Mouse (Mus musculus): ENCODE data around the gene Nhlrc1.

Nhlrc1 gene

GRCm38 (mm10) chr13:47014334-47015194 is at the start of gene Nhlrc1:
Gene Nhlrc1, minus strand, starts transcription at chr13:47014850.
- peak; percentile 75 to 82 for DNase-seq

DNA sequence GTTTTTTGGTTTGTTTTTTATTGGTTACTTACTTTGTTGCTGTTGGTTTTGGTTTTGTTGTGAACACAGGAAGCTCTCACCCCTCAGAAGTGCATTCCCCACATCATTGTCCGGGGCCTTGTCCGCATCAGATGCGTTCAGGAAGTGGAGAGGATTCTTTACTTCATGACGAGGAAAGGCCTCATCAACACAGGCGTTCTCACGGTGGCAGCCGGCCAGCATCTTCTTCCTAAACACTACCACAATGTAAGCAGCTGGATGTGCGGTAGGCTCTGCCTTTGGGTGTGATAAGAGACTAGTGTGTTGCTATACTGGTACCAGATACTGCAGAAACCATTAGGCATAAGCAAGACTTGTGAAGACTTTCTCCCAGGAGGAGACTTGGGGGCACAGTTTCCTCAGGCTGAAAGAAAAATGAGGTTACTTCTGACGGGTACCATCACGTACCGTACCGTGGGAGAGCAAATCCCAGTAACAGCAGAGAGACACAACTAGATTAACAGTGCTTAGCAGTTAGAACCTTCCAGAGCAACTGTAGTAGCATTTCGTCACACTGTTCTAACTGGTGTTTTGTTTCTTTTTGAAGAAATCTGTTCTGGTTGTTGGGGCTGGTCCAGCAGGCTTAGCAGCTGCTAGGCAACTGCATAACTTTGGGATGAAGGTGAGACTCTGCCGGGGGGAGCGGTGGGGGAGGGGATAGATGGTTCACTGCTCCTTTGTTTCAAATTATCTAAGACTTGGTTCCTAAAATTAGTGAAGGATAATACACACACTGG is 49.5 kb upstream of the Nhlrc1 start:
- no peak for DNase-seq

GRCm38 (mm10) chr13:47062756-47063155 is 48.1 kb upstream of the Nhlrc1 start:
- no peak for DNase-seq

DNA sequence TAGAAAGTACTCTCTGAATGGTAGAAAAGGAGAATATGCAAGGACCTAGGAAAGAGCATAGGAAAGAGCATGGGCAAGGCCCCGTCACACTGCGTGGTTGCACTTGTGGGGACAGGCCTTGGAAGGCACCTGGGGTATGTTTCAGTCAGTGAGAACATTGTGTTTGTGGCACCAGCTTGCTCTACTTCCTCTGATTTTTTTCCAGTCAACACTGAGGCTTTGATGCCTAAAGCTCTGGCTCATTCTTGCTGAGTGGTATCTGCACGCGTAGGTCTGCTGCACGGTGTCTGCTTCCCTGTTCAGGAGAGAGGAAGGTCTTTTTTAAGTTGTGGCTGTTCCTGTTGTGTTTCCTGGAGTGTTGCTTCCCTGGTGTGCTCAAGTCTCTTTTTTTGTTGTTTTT is 42.1 kb upstream of the Nhlrc1 start:
- no peak for DNase-seq

- no peak for DNase-seq
These were observed 41.5 kb upstream of the Nhlrc1 start for GRCm38 (mm10) chr13:47056126-47056525.

DNA sequence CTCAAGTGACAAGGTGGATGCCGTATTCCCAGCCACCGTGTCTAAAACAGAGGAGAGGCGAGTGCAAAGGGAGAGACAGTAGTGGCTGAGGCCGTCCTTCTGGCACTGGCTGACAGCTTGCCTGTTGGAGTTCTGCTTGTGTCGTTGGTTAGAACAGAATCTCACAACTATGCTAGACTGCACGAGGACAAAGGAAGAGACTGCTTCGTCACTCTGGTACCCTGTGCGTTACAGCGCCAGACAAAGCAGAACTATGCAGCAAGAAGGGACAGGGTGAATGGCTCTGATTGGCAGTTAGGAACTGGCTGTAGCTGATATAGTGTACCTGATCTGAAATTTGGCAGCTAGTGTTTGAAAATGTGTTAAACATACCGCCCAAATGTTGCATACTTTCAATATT is 39.3 kb upstream of the Nhlrc1 start:
- DNase-seq = no peak

DNA sequence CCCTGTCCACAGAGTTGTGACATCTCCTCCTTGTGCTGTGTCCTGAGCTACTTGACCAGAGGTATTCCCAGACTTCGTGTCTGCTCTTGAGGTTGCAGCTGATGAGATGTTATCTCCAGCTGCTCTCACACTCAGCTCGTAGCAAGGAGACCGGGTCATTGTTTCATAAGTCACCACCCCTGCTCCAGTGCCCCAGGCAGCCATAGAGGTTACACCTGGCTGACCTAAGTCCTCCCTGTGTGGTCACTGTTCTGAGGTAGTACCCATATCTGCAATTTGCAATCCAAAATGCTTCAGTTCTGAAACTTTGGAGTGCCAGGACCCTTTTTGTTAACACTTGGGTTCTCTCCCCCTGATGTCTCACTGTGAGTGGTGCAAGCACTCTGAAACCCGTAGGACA is 35.4 kb upstream of the Nhlrc1 start:
- DNase-seq = no peak

DNA sequence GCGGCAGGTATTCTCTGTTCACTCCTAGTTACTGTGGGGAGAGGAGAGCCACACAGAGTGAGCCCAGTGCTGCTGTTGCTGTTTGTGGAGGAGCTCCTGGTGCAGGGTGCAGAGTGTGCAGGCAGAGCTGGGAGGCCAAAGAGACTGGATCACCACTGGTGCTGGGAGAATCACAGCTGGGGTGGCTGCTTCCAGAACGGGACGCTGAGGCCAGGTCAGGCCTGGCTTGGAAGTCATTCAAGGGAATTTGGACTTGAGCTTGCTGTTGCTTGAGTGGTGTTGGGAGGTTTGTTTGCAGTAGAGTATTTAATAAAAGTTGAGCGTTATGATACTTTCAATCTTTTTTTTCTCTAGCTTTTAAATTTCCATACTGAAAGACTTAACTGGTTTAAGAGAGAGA is 33.3 kb upstream of the Nhlrc1 start:
- peak; percentile 48 to 73 for DNase-seq

GRCm38 (mm10) chr13:47044617-47044947 is 29.9 kb upstream of the Nhlrc1 start, which contains the start of gene Tpmt:
Gene Tpmt, minus strand, starts transcription at chr13:47044737.
- DNase-seq = peak; percentile 59 to 74

DNA sequence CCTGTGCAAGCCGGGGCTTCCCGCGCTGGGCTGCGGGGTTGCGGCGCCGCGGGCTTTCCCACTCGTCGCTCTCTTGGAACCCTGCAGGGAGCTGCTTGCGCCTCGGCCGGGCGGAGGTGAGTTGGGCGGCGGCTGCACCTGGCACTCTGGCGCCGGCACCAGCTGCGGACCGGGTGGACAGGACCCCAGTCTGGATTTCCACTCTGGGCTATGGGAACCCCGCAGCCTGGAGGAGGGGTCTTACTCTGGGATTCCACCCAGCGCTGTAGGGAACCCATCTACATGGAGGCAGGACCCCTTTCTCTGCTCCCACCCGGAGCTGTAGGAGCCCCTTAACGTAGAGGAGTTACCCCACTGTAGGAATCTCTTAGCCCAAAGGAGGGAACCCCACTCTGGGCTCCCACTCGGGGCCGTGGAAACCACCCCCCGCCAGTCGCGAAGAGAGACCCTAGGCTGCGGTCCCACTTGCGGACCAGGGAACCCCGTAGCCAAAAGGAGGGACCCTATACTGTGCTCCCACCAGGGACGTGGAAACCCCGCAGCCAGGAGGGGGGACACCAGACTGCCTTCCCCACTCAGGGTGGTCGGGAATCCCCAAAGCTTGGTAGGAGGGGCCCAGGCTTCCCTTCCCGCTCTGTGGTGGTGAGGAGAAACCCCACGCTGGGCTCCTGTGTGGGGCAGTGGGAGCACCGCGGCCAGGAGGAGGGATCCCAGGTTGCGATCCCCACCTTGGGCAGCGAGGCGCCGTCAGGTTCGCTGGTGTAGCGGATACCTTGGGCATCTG is 29.4 kb upstream of the Nhlrc1 start:
- DNase-seq = no peak

DNA sequence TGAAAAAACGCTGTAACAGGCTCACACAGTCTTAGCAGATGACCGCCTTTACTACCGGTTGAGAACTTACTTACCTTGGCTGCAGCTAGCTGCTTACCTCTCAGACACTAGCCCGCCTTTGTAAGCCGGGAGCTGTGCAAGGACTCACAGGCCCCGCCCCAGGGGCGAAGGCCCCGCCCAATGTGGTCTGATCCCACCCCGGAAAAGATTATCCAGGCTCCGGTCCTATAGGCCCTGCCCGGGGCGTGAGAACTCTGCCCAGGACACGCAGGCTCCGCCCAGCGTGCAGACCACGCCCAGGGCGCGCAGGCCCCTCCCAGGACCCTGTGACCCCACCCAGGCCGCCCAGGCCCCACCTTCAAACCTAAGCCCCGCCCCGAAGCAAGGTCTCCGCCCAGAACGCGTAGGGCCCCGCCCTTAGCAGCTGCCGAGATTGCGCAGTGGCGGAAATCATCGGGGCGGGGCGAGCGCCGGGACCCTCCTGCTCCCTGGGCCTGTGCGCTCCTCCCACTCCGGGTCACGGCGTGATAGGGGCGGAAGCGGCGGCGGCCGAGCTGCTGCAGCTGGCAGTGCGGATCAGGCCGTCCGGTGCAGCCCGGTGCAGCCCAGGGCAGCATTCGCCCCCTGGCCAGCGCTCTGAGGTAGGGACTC is 28.5 kb upstream of the Nhlrc1 start, which contains the start of gene Kdm1b:
Kdm1b (plus strand) TSS at position 470 of the 651 bp plus-strand sequence.
- DNase-seq = peak; percentile 99

DNA sequence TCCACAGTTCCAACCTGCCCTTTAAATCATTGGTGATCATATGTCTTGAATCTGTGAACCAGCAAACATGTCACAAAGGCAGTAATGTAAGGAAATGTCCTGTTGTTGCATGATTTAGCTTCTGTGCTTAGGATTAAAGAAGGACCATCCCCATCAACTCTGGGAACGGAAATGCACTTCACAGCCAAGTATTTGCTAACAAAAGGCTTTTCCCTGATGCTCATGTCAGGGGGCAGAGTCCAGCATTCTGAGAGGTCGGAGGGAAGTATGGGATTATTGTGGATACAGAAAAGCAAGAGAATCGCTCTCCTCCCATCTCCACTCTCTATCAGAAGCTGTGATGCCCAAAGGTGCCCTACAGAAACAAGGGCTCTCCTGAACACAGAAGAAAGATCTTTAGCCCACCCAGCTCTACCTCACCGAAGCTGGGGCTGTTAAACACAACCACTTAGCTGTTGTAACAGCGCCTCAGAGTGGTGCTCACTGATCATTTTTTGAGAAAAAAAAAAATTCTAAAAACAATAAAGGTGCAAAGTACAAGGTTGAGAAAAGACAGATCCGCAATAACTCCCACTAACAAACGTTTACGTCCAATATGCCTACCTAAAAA is 27.5 kb upstream of the Nhlrc1 start:
- peak in 1 of 2 experiments; percentile 39 for DNase-seq

- no peak for DNase-seq
These were observed 25.4 kb upstream of the Nhlrc1 start for GRCm38 (mm10) chr13:47040061-47040460.

DNA sequence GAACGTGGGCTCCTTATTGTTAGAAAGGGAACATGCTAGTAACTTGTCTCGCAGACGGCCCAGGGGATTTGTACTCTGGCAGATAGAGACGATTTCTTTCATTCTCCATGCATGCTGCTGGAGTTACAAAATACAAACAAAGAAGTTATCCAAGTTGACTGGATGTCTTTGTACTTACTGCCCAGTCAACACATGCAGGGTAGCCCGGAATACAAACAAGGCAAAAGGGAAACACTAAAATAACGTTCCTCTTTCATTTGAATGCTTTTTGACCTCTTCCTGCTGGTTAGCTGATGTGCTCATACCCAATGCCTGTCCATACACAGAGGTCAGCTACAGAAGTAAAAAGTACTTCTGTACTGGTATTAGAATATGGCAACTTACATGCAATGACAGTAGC is 23.3 kb upstream of the Nhlrc1 start:
- DNase-seq = no peak

DNA sequence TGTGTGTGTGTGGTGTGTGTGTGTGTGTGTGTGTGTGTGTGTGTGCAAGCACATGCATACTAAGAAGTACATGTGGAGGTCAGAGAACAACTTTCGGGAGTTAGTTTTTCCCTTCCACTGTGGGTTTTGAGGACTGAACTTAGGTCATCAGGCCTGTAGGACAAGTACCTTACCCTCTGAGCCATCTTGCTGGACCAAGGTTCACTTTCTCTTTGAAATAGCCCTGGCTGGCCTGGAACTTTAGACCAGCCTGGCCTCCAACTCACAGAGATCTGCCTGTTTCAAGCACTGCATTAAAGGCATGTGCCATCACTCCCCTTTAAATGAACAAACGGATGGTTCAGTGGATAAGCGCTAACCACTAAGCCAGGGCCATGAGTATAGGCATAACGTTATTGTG is 19.0 kb upstream of the Nhlrc1 start:
- no peak for DNase-seq

GRCm38 (mm10) chr13:47030376-47031107 is 15.9 kb upstream of the Nhlrc1 start:
- peak; percentile 56 to 80 for DNase-seq

DNA sequence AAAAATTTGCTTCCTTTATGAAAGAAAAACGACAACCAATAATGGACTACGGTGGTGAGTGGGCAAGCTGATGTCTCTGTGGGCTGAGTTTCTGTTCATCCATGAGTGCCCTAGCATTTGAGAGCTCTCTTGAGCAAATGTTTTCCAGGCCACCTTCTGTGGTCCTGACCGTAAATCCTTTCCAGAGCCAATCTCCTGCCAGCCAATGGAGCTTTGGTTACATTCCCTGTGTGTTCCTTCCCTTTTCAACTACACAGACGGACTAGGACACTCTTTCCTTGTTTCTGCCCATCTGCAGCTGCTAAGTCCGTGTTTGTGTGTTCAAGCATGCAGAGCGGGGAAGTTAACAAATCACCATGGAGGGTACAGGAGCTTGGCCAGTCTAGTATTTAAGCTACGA is 6.1 kb upstream of the Nhlrc1 start:
- DNase-seq = no peak

DNA sequence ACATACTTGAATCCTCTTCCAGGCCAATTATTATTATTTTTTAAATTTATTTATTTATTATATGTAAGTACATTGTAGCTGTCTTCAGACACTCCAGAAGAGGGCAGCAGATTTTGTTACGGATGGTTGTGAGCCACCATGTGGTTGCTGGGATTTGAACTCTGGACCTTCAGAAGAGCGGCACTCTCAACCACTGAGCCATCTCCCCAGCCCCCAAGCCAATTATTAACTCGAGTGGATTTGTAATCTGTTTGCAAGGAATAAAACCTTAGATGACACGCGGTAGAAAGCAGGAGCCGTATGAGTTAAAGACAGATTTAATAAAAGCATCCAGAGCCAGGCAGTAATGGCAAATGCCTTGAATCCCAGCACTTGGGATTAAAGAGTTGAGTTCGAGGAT is 5.1 kb upstream of the Nhlrc1 start:
- DNase-seq = peak in 1 of 2 experiments; percentile 41

- peak; percentile 67 to 72 for DNase-seq
These were observed 2.6 kb upstream of the Nhlrc1 start for GRCm38 (mm10) chr13:47017259-47017658.

DNA sequence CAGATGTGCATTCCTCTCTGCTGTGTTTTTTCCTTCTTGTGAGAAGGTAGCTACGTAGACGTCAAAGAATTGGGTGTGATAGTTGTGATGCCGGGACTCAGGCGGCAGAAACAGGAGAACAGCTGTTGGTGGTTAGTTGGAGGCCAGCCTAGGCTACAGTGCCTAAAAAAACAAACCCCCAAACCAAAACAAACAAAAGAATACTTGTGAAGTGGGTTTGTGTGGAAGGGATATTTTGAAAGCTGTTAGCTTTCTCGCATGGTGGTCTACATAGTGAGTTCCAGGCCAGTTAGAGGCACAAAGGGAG is 498 bp upstream of the Nhlrc1 start:
- no peak for DNase-seq

DNA sequence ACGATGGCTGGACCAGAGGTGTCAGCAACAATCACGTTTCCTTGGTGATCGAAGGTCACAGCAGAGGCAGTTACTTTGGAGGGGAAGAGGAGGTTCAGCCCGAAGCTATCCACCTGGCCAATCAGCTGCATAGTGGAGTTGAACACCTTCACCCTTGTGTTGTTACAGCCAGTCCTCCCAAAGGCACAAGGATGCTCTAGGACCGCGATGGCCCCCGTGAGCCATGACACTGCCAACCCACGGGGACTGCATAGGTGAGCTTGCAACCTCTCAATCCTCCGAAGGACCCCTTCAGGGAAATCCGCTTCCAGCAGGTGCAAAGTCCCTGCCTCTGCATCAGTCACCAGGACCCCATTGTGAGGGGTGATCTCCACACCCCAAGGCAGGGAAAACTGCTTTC is 910 bp downstream of the Nhlrc1 start:
- DNase-seq = no peak

GRCm38 (mm10) chr13:47001590-47001989 is 13.1 kb downstream of the Nhlrc1 start:
- DNase-seq = no peak

Measured in kidney, postnatal 25 days (tissue).